Mouse (Mus musculus): ENCODE data around the gene Mfap1b. TPM values are rescaled to one million over a fixed set of nuclear protein-coding genes. Genes with fewer than 3 reads are reported as not detected.

Mfap1b gene
- total and polyA plus RNA-seq, 3 experiments, result 19.1 to 20.3 TPM; not detected in 1

- Histone ChIP-seq H3K9ac (ENCODE audit: control insufficient read depth, low read depth, low read length, poor library complexity, severe bottlenecking) (no peak within 1 kb of the TSS), H3K4me1 (ENCODE audit: control insufficient read depth in 1 of 2, insufficient read depth in 2 of 2, low read length in 2 of 2) (peaks cover 11 to 27% of the 10 kb centered on the region in 2 experiments)
These were observed 29.7 kb downstream of the Mfap1b start, which contains the start of gene Ell3 for GRCm38 (mm10) chr2:121444178-121444577. Gene Ell3 (minus strand): TSS chr2:121444278.

DNA sequence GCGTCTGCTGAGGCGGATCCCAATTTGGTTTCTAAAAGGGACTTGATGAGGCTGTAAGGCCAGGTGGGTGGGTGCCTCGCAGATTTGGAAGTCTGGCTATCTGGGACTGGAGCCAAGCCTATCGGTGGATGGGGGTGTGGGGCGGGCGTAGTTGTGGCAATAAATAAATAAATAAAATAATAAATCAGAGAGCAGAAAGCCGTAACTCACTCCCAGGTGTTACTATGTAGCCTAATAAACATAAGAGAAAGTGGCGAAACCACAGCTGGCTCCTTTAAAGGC is 30.9 kb downstream of the Mfap1b start:
- Histone ChIP-seq H3K36me3 (ENCODE audit: control insufficient read depth in 1 of 2, insufficient read depth in 2 of 2, low read length in 2 of 2) (peaks cover 0 to 18% of the 10 kb centered on the region in 2 experiments; a peak in 2 of 4 replicates), H3K27me3 (ENCODE audit: control insufficient read depth in 1 of 2, insufficient read depth in 2 of 2, low read length in 2 of 2) (no peaks in the 10 kb centered on the region), H3K79me2 (ENCODE audit: control insufficient read depth, insufficient read depth, low read length, poor library complexity) (no peaks in the 10 kb centered on the region), H3K4me1 (ENCODE audit: control insufficient read depth in 1 of 2, insufficient read depth in 2 of 2, low read length in 2 of 2) (peaks cover 11 to 27% of the 10 kb centered on the region in 2 experiments), H3K27ac (ENCODE audit: control insufficient read depth, low read depth, low read length) (no peak overlapping the region), H3K9me3 (replicated peaks; ENCODE audit: insufficient read depth, low read length) (no peaks in the 10 kb centered on the region), H3K9ac (ENCODE audit: control insufficient read depth, low read depth, low read length, poor library complexity, severe bottlenecking) (no peak overlapping the region), H3K4me3 (ENCODE audit: control insufficient read depth in 1 of 2, insufficient read depth in 1 of 2, low read depth in 2 of 2, low read length in 2 of 2) (no peak overlapping the region)
- TF ChIP-seq RAD21 (IDR thresholded peaks at IDR 0.05; ENCODE audit: low read depth, low read length), result no peak
- no peak for DNase-seq (ENCODE audit: low read depth, low spot score)

More at GRCm38 (mm10) chr2:121444178-121444577, 29.7 kb downstream of the Mfap1b start, which contains the start of gene Ell3:
- DNase-seq (ENCODE audit: low read depth, low spot score), result no peak
- Histone ChIP-seq H3K9me3 (replicated peaks; ENCODE audit: insufficient read depth, low read length) (no peaks in the 10 kb centered on the region), H3K79me2 (ENCODE audit: control insufficient read depth, insufficient read depth, low read length, poor library complexity) (no peaks in the 10 kb centered on the region; the same call in 1 of the 2 replicates), H3K36me3 (ENCODE audit: control insufficient read depth in 1 of 2, insufficient read depth in 2 of 2, low read length in 2 of 2) (peaks cover 0 to 18% of the 10 kb centered on the region in 2 experiments; a peak in 2 of 4 replicates), H3K27me3 (ENCODE audit: control insufficient read depth in 1 of 2, insufficient read depth in 2 of 2, low read length in 2 of 2) (no peaks in the 10 kb centered on the region), H3K27ac (ENCODE audit: control insufficient read depth, low read depth, low read length) (0 out of 2 replicates have a peak within 1 kb of the TSS, but pooled peaks have one; percentile 10), H3K4me3 (ENCODE audit: control insufficient read depth in 1 of 2, insufficient read depth in 1 of 2, low read depth in 2 of 2, low read length in 2 of 2) (no peak within 1 kb of the TSS)
- TF ChIP-seq ZKSCAN1 (IDR thresholded peaks at IDR 0.05; ENCODE audit: low read depth, low read length) (no peak), MEF2A (IDR thresholded peaks at IDR 0.05; ENCODE audit: extremely low read depth, insufficient replicate concordance, low read depth, low read length, poor library complexity, severe bottlenecking) (no peak), TCF12 (IDR thresholded peaks at IDR 0.05; ENCODE audit: low read depth, low read length) (no peak), GATA1 (IDR thresholded peaks at IDR 0.05; ENCODE audit: low read depth, low read length) (no peak), POLR2A (IDR thresholded peaks at IDR 0.05; ENCODE audit: control insufficient read depth in 1 of 2, insufficient read depth in 1 of 2, low read depth in 1 of 2, low read length in 2 of 2, poor library complexity in 1 of 2) (no peak)

- peaks cover 3 to 15% of the 10 kb centered on the region in 2 experiments; a peak in 3 of 4 replicates for H3K36me3 ChIP-seq (ENCODE audit: control insufficient read depth in 1 of 2, insufficient read depth in 2 of 2, low read length in 2 of 2)
- H3K9ac ChIP-seq (ENCODE audit: control insufficient read depth, low read depth, low read length, poor library complexity, severe bottlenecking), result no peak overlapping the region
- no peaks in the 10 kb centered on the region for H3K9me3 ChIP-seq (replicated peaks; ENCODE audit: insufficient read depth, low read length)
- no peaks in the 10 kb centered on the region for H3K27me3 ChIP-seq (ENCODE audit: control insufficient read depth in 1 of 2, insufficient read depth in 2 of 2, low read length in 2 of 2)
- H3K79me2 ChIP-seq (ENCODE audit: control insufficient read depth, insufficient read depth, low read length, poor library complexity), result no peaks in the 10 kb centered on the region
- H3K27ac ChIP-seq (ENCODE audit: control insufficient read depth, low read depth, low read length), result no peak overlapping the region
- TF ChIP-seq POLR2A (IDR thresholded peaks at IDR 0.05; ENCODE audit: control insufficient read depth in 1 of 2, insufficient read depth in 1 of 2, low read depth in 1 of 2, low read length in 2 of 2, poor library complexity in 1 of 2) (no peak), MXI1 (IDR thresholded peaks at IDR 0.05; ENCODE audit: low read depth, low read length) (no peak), HCFC1 (IDR thresholded peaks at IDR 0.05; ENCODE audit: low read depth, low read length) (no peak), CHD2 (IDR thresholded peaks at IDR 0.05; ENCODE audit: low read length) (no peak), TBP (IDR thresholded peaks at IDR 0.05; ENCODE audit: low read depth, low read length) (no peak), NRF1 (IDR thresholded peaks at IDR 0.05; ENCODE audit: insufficient read depth, low read depth, low read length, poor library complexity, severe bottlenecking) (no peak)
- H3K4me3 ChIP-seq (ENCODE audit: control insufficient read depth in 1 of 2, insufficient read depth in 1 of 2, low read depth in 2 of 2, low read length in 2 of 2), result no peak overlapping the region
- no peak for DNase-seq (ENCODE audit: low read depth, low spot score)
- peaks cover 9 to 24% of the 10 kb centered on the region in 2 experiments for H3K4me1 ChIP-seq (ENCODE audit: control insufficient read depth in 1 of 2, insufficient read depth in 2 of 2, low read length in 2 of 2)
These were observed 31.4 kb downstream of the Mfap1b start for GRCm38 (mm10) chr2:121442259-121443067.

All from MEL (cell line).